Mouse (Mus musculus): ENCODE measurements around the gene Osgep. TPM values are rescaled to one million over a fixed set of nuclear protein-coding genes. Genes with fewer than 3 reads are reported as not detected.
"Not testable (repeated sequence)": the region's sequence is repeated elsewhere in the genome, so short reads cannot be mapped to it uniquely, and the experiment has no call there.

Gene Osgep
- polyA plus RNA-seq, 1 experiment from 2014 or later = 107 TPM

GRCm38 (mm10) chr14:50955942-50956508 lies 31.3 kb upstream of the Osgep start, which contains the start of gene Pnp2:
Gene Pnp2 (plus strand): TSS chr14:50955992.
- H3K9me3 ChIP-seq (replicated peaks); H3K36me3 ChIP-seq; H3K4me1 ChIP-seq; H3K4me3 ChIP-seq (replicated peaks); H3K27ac ChIP-seq (replicated peaks); H3K27me3 ChIP-seq (replicated peaks); H3K9ac ChIP-seq (replicated peaks): not testable (repeated sequence)
- ATAC-seq (ENCODE audit: low FRiP score) = peak; percentile 89
- peak within 1 kb of the TSS; percentile 42 for H3K4me2 ChIP-seq
- WGBS = 5% methylated on average over 18 of the region's 19 CpGs

GRCm38 (mm10) chr14:50955487-50955886 lies 30.8 kb upstream of the Osgep start:
- ATAC-seq (ENCODE audit: low FRiP score) = no peak
- no peaks in the 10 kb centered on the region for H3K27me3 ChIP-seq (replicated peaks)
- H3K4me3 ChIP-seq (replicated peaks) = no peak overlapping the region
- H3K9me3 ChIP-seq (replicated peaks) = no peaks in the 10 kb centered on the region
- no peak overlapping the region for H3K27ac ChIP-seq (replicated peaks)
- WGBS = 93% methylated on average over 10 of the region's 10 CpGs
- no peak overlapping the region for H3K4me2 ChIP-seq
- H3K9ac ChIP-seq (replicated peaks) = no peak overlapping the region
- peaks cover 10% of the 10 kb centered on the region; the same call in 1 of the 2 replicates for H3K36me3 ChIP-seq
- no peaks in the 10 kb centered on the region for H3K4me1 ChIP-seq

- not testable (repeated sequence) for H3K9me3 ChIP-seq (replicated peaks)
- peak overlapping the region; percentile 82; the same call in 1 of the 2 replicates for H3K27ac ChIP-seq (replicated peaks)
- peak overlapping the region; percentile 43 for H3K9ac ChIP-seq (replicated peaks)
These were observed 20.8 kb upstream of the Osgep start for GRCm38 (mm10) chr14:50945526-50945925.

GRCm38 (mm10) chr14:50945081-50945480 lies 20.4 kb upstream of the Osgep start:
- H3K9ac ChIP-seq (replicated peaks) = peak overlapping the region; percentile 43
- H3K4me3 ChIP-seq (replicated peaks) = peak overlapping the region; percentile 46
- peak overlapping the region; percentile 63 for H3K4me2 ChIP-seq
- peaks cover 12% of the 10 kb centered on the region for H3K4me1 ChIP-seq
- H3K27ac ChIP-seq (replicated peaks) = peak overlapping the region; percentile 82
- not testable (repeated sequence) for H3K27me3 ChIP-seq (replicated peaks); H3K36me3 ChIP-seq; H3K9me3 ChIP-seq (replicated peaks)
- peak; percentile 43; the same call in 1 of the 2 replicates for ATAC-seq (ENCODE audit: low FRiP score)
- WGBS = 9% methylated on average over 6 of the region's 6 CpGs

More at GRCm38 (mm10) chr14:50945526-50945925, 20.8 kb upstream of the Osgep start:
- not testable (repeated sequence) for H3K36me3 ChIP-seq; H3K27me3 ChIP-seq (replicated peaks); ATAC-seq (ENCODE audit: low FRiP score)
- Histone ChIP-seq H3K4me3 (replicated peaks) (peak overlapping the region; percentile 46), H3K4me2 (peak overlapping the region; percentile 63), H3K4me1 (peaks cover 12% of the 10 kb centered on the region)
- 32% methylated on average over 3 of the region's 3 CpGs for WGBS

- not testable (repeated sequence) for H3K27me3 ChIP-seq (replicated peaks); H3K36me3 ChIP-seq; H3K9me3 ChIP-seq (replicated peaks)
- ATAC-seq (ENCODE audit: low FRiP score) = peak; percentile 98
- Histone ChIP-seq H3K4me2 (peak overlapping the region; percentile 63), H3K4me3 (replicated peaks) (peak overlapping the region; percentile 46), H3K9ac (replicated peaks) (peak overlapping the region; percentile 43), H3K27ac (replicated peaks) (peak overlapping the region; percentile 82), H3K4me1 (peaks cover 12% of the 10 kb centered on the region)
- WGBS = 0% methylated on average over 15 of the region's 15 CpGs
These were observed 20.0 kb upstream of the Osgep start for GRCm38 (mm10) chr14:50944668-50945033.

- H3K4me3 ChIP-seq (replicated peaks) = peak within 1 kb of the TSS; percentile 46
- peak within 1 kb of the TSS; percentile 82 for H3K27ac ChIP-seq (replicated peaks)
- peak within 1 kb of the TSS; percentile 63 for H3K4me2 ChIP-seq
- 20% methylated on average over 31 of the region's 31 CpGs for WGBS
- H3K36me3 ChIP-seq = no peaks in the 10 kb centered on the region
- peaks cover 12% of the 10 kb centered on the region for H3K4me1 ChIP-seq
- no peaks in the 10 kb centered on the region for H3K9me3 ChIP-seq (replicated peaks)
- peak; percentile 95 for ATAC-seq (ENCODE audit: low FRiP score)
- H3K9ac ChIP-seq (replicated peaks) = peak within 1 kb of the TSS; percentile 43
- no peaks in the 10 kb centered on the region for H3K27me3 ChIP-seq (replicated peaks)
These were observed 19.4 kb upstream of the Osgep start, which contains the start of gene Gm49342 for GRCm38 (mm10) chr14:50943932-50944667. Gene Gm49342 (plus strand): TSS chr14:50944517.

- no peak overlapping the region for H3K9ac ChIP-seq (replicated peaks)
- WGBS = 45% methylated on average over 2 of the region's 2 CpGs
- ATAC-seq (ENCODE audit: low FRiP score) = no peak
These were observed 14.2 kb upstream of the Osgep start for GRCm38 (mm10) chr14:50938940-50939339.

GRCm38 (mm10) chr14:50938119-50938908 lies 13.6 kb upstream of the Osgep start:
- H3K36me3 ChIP-seq = no peaks in the 10 kb centered on the region
- H3K9me3 ChIP-seq (replicated peaks) = no peaks in the 10 kb centered on the region
- no peaks in the 10 kb centered on the region for H3K4me1 ChIP-seq
- no peak overlapping the region for H3K9ac ChIP-seq (replicated peaks)
- no peak overlapping the region for H3K4me2 ChIP-seq
- 93% methylated on average over 3 of the region's 3 CpGs for WGBS
- no peak for ATAC-seq (ENCODE audit: low FRiP score)
- H3K27me3 ChIP-seq (replicated peaks) = no peaks in the 10 kb centered on the region
- H3K27ac ChIP-seq (replicated peaks) = no peak overlapping the region
- H3K4me3 ChIP-seq (replicated peaks) = no peak overlapping the region

More at GRCm38 (mm10) chr14:50938940-50939339, 14.2 kb upstream of the Osgep start:
- H3K4me2 ChIP-seq = no peak overlapping the region
- H3K27me3 ChIP-seq (replicated peaks) = no peaks in the 10 kb centered on the region
- no peak overlapping the region for H3K4me3 ChIP-seq (replicated peaks)
- H3K9me3 ChIP-seq (replicated peaks) = no peaks in the 10 kb centered on the region
- no peaks in the 10 kb centered on the region for H3K36me3 ChIP-seq
- peaks cover 3% of the 10 kb centered on the region; the same call in 1 of the 2 replicates for H3K4me1 ChIP-seq
- no peak overlapping the region for H3K27ac ChIP-seq (replicated peaks)

GRCm38 (mm10) chr14:50936649-50937048 lies 12.0 kb upstream of the Osgep start:
- Histone ChIP-seq H3K4me2 (no peak overlapping the region), H3K27me3 (replicated peaks) (no peaks in the 10 kb centered on the region), H3K9me3 (replicated peaks) (no peaks in the 10 kb centered on the region), H3K36me3 (no peaks in the 10 kb centered on the region), H3K27ac (replicated peaks) (no peak overlapping the region), H3K4me3 (replicated peaks) (no peak overlapping the region), H3K4me1 (peaks cover 1% of the 10 kb centered on the region), H3K9ac (replicated peaks) (no peak overlapping the region)
- 76% methylated on average over 1 of the region's 1 CpGs for WGBS
- ATAC-seq (ENCODE audit: low FRiP score) = no peak

GRCm38 (mm10) chr14:50931493-50932020 lies 6.9 kb upstream of the Osgep start:
- Histone ChIP-seq H3K4me1 (peaks cover 37% of the 10 kb centered on the region), H3K27ac (replicated peaks) (peak overlapping the region; percentile 90), H3K27me3 (replicated peaks) (no peaks in the 10 kb centered on the region), H3K9ac (replicated peaks) (peak overlapping the region; percentile 71), H3K36me3 (peaks cover 23% of the 10 kb centered on the region), H3K9me3 (replicated peaks) (no peaks in the 10 kb centered on the region), H3K4me2 (peak overlapping the region; percentile 70), H3K4me3 (replicated peaks) (peak overlapping the region; percentile 93)
- ATAC-seq (ENCODE audit: low FRiP score) = no peak
- 11% methylated on average over 12 of the region's 12 CpGs for WGBS

GRCm38 (mm10) chr14:50930754-50931492 lies 6.2 kb upstream of the Osgep start, which contains the start of the genes Pip4p1 and Pnp:
Gene Pip4p1 (minus strand): TSS chr14:50930856.
Gene Pnp (plus strand): TSS chr14:50931082.
- under 1% methylated on average over 61 of the region's 68 CpGs for WGBS
- peak within 1 kb of the TSS; percentile 90 for H3K27ac ChIP-seq (replicated peaks)
- peaks cover 44% of the 10 kb centered on the region for H3K4me1 ChIP-seq
- no peaks in the 10 kb centered on the region for H3K27me3 ChIP-seq (replicated peaks)
- H3K36me3 ChIP-seq = peaks cover 30% of the 10 kb centered on the region
- peak; percentile 99 for ATAC-seq (ENCODE audit: low FRiP score)
- H3K9ac ChIP-seq (replicated peaks) = peak within 1 kb of the TSS; percentile 99
- H3K9me3 ChIP-seq (replicated peaks) = no peaks in the 10 kb centered on the region
- H3K4me2 ChIP-seq = peak within 1 kb of the TSS; percentile 76
- H3K4me3 ChIP-seq (replicated peaks) = peak within 1 kb of the TSS; percentile 93

All from neural tube, embryonic 15.5 days (tissue).